Mouse (Mus musculus) kidney, embryonic 15.5 days (tissue): ENCODE measurements around the gene Parn. TPM values are rescaled to one million over a fixed set of nuclear protein-coding genes. Genes with fewer than 3 reads are reported as not detected.
"Not testable (repeated sequence)": the region's sequence is repeated elsewhere in the genome, so short reads cannot be mapped to it uniquely, and the experiment has no call there.

Experiments
- ATAC-seq: fragments of 200-750 bp; cut with Nextera tagmentation; replicated peaks from 2 replicates; pipeline ENCODE4 v1.8.0; 2017; ENCODE audit warnings: moderate TSS enrichment; ENCODE audit not compliant: low FRiP score
- H3K27ac ChIP-seq: fragments of 300-500 bp; sonication (generic); 2 replicates; pipeline ENCODE4 v1.5.1; 2015; ENCODE audit warnings: mild to moderate bottlenecking, inconsistent platforms
- H3K27me3 ChIP-seq: fragments of 300-500 bp; sonication (generic); 2 replicates; pipeline ENCODE4 v1.6.1; 2015; ENCODE audit warnings: inconsistent platforms
- H3K36me3 ChIP-seq: fragments of 300-500 bp; sonication (generic); 2 replicates; pipeline ENCODE4 v1.6.1; 2015; ENCODE audit warnings: inconsistent platforms
- H3K4me1 ChIP-seq: fragments of 300-500 bp; sonication (generic); 2 replicates; pipeline ENCODE4 v1.6.1; 2015; ENCODE audit warnings: inconsistent platforms
- H3K4me2 ChIP-seq: fragments of 300-500 bp; sonication (generic); 2 replicates; pipeline ENCODE4 v1.6.1; 2015; ENCODE audit warnings: moderate library complexity, mild to moderate bottlenecking, inconsistent platforms
- H3K4me3 ChIP-seq: fragments of 300-500 bp; sonication (generic); replicated peaks from 2 replicates; pipeline ENCODE4 v1.5.1; 2015; ENCODE audit warnings: mild to moderate bottlenecking, inconsistent platforms
- H3K9ac ChIP-seq: fragments of 300-500 bp; sonication (generic); 2 replicates; pipeline ENCODE4 v1.6.1; 2015; ENCODE audit warnings: mild to moderate bottlenecking, inconsistent platforms
- H3K9me3 ChIP-seq: fragments of 300-500 bp; sonication (generic); replicated peaks from 2 replicates; pipeline ENCODE4 v1.6.1; 2016; ENCODE audit warnings: inconsistent platforms
- WGBS: fragments of 180-500 bp; shearing (Covaris S2); methylation state at CpG from one replicate; pipeline ENCODE4 v1.1.7; 2015; ENCODE audit warnings: mixed read lengths; 5-methylcytosine and 5-hydroxymethylcytosine counted together
- polyA plus RNA-seq: library from polyadenylated mRNA; unstranded; fragments of >200 nt; fragmentation: Nextera tagmentation; extraction: Ambion mirVana; gene quantifications from 2 replicates; pipeline ENCODE4 v1.2.1, GENCODE M21; 2015

The Parn gene
- polyA plus RNA-seq, 1 experiment from 2014 or later: 46.4 TPM

GRCm38 (mm10) chr16:13670896-13671295, 2.9 kb upstream of the Parn start:
- H3K27ac ChIP-seq, H3K27me3 ChIP-seq, ATAC-seq, H3K9ac ChIP-seq, H3K36me3 ChIP-seq, H3K9me3 ChIP-seq: not testable (repeated sequence)
- 84% methylated on average over 5 of the region's 5 CpGs for WGBS
- Histone ChIP-seq H3K4me2 (peak overlapping the region; percentile 69), H3K4me1 (peaks cover 16% of the 10 kb centered on the region), H3K4me3 (peak overlapping the region; percentile 99)

- Histone ChIP-seq H3K27ac (no peak overlapping the region), H3K4me2 (no peak overlapping the region), H3K9ac (no peak overlapping the region), H3K4me3 (no peak overlapping the region), H3K27me3 (no peaks in the 10 kb centered on the region), H3K4me1 (peaks cover 16% of the 10 kb centered on the region), H3K36me3 (peaks cover 15% of the 10 kb centered on the region), H3K9me3 (no peaks in the 10 kb centered on the region)
- ATAC-seq: no peak
- 97% methylated on average over 1 of the region's 1 CpGs for WGBS
Observed at GRCm38 (mm10) chr16:13669282-13669681, 1.3 kb upstream of the Parn start.

DNA sequence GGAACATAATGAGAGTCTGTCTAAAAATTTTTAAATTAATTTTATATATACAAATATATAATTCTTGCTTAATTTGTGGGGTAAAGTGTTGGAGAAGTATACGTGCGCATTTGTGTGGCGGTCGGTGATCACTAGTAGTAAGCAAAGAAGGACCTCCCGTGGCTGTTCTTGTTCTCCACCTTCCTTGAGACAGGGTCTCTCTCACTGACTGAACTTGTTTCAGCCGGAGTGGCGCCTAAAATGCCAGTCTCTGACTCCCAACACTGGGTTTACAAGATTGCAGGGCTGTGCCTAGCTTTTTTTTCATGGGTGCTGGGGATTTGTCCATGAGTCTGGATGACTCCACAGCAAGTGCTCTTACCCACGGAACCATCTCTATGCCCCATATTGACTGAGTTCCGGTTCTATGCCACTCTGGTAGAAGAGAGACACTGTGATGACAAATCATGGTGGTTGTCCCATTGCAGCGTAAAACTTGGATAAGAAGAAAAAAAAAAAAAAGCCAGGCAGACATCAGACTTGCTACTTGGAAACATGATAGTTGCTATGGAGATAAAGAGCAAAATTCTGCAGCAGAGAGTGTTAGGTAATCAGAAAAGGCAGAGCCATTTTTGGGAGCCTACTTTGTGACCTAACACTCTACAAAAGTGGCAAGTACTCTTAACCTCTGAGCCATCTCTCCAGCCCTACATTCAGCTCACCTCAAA, 585 bp upstream of the Parn start:
- H3K9me3 ChIP-seq: no peaks in the 10 kb centered on the region
- peak overlapping the region; percentile 85; the same call in 1 of the 2 replicates for H3K27ac ChIP-seq
- 79% methylated on average over 10 of the region's 10 CpGs for WGBS
- H3K9ac ChIP-seq: peak overlapping the region; percentile 75; the same call in 1 of the 2 replicates
- H3K4me2 ChIP-seq: peak overlapping the region; percentile 77
- peaks cover 21% of the 10 kb centered on the region for H3K36me3 ChIP-seq
- H3K4me3 ChIP-seq: peak overlapping the region; percentile 80
- peaks cover 16% of the 10 kb centered on the region for H3K4me1 ChIP-seq
- ATAC-seq: no peak
- no peaks in the 10 kb centered on the region for H3K27me3 ChIP-seq

DNA sequence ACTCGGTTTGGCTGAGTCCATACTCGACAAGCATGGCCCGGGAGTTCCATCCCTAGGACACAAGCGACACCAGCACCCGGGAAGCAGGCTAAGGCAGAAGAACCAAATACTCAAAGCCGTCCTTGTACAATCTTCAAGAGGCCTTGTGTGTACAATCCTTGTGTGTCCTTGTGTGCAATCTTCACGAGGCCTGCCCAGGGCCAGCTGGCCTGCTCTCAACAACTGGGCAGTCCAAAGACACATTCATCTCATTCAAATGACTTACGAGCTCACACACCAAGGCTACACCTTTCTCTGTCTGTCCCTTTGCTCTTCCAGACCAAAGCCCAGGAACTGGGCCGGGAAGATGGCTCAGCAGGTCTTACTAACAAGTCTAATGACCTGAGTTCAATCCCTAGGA, 7.2 kb downstream of the Parn start:
- Histone ChIP-seq H3K4me3 (no peak overlapping the region), H3K27ac (no peak overlapping the region), H3K27me3 (no peaks in the 10 kb centered on the region), H3K4me2 (no peak overlapping the region), H3K36me3 (peaks cover 83% of the 10 kb centered on the region), H3K9ac (no peak overlapping the region), H3K9me3 (no peaks in the 10 kb centered on the region), H3K4me1 (no peaks in the 10 kb centered on the region)
- 95% methylated on average over 9 of the region's 9 CpGs for WGBS
- no peak for ATAC-seq

DNA sequence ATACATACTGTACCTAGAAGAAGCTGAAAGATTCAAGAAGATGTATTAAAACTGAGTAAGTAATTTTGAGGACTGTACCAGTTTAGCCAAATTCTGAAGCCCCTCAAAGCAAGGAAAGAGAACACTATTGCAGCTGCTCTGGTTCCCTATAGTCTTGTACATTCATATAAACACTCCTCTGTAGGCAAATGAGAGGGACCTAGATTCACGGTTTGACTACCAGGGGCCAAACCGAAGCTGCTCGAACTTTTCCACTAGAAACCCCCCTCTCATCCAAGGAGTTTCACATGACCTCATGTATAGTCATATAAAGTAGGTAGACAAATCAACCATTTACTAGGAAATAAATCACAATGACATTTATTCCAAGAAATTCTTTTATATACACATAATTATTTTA, 9.1 kb downstream of the Parn start:
- Histone ChIP-seq H3K27me3 (no peaks in the 10 kb centered on the region), H3K4me3 (no peak overlapping the region), H3K27ac (no peak overlapping the region), H3K4me1 (no peaks in the 10 kb centered on the region), H3K9me3 (no peaks in the 10 kb centered on the region), H3K4me2 (no peak overlapping the region), H3K36me3 (peaks cover 84% of the 10 kb centered on the region), H3K9ac (no peak overlapping the region)
- WGBS: 89% methylated on average over 3 of the region's 3 CpGs
- no peak for ATAC-seq

GRCm38 (mm10) chr16:13645930-13646329, 22.0 kb downstream of the Parn start:
- Histone ChIP-seq H3K36me3 (peaks cover 58% of the 10 kb centered on the region), H3K4me1 (no peaks in the 10 kb centered on the region), H3K4me2 (no peak overlapping the region), H3K27ac (no peak overlapping the region), H3K27me3 (no peaks in the 10 kb centered on the region), H3K9ac (no peak overlapping the region), H3K4me3 (no peak overlapping the region), H3K9me3 (no peaks in the 10 kb centered on the region)
- no peak for ATAC-seq
- WGBS: 88% methylated on average over 4 of the region's 4 CpGs

DNA sequence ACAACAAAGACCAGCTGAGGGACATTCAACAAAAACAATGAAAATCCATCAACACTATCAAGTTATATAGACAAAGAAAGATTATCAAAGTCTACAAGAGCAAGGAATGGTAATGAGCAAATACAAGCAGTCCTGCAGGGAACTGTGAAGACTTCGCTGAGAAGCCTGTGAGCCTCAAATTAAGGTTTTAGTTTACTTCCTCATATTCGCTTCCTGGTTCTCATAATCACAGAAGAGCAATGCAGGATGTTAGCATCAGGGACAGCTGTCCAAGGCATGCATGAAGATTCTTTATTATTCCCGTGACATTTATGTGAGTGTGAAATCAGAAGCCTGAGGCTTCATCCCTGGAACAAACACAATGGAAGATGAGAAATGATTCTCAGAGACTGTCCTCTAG, 23.5 kb downstream of the Parn start:
- WGBS: 86% methylated on average over 3 of the region's 3 CpGs
- no peak for ATAC-seq
- Histone ChIP-seq H3K9me3 (no peaks in the 10 kb centered on the region), H3K27me3 (no peaks in the 10 kb centered on the region), H3K4me2 (no peak overlapping the region), H3K4me1 (no peaks in the 10 kb centered on the region), H3K9ac (no peak overlapping the region), H3K27ac (no peak overlapping the region), H3K36me3 (peaks cover 48% of the 10 kb centered on the region), H3K4me3 (no peak overlapping the region)

DNA sequence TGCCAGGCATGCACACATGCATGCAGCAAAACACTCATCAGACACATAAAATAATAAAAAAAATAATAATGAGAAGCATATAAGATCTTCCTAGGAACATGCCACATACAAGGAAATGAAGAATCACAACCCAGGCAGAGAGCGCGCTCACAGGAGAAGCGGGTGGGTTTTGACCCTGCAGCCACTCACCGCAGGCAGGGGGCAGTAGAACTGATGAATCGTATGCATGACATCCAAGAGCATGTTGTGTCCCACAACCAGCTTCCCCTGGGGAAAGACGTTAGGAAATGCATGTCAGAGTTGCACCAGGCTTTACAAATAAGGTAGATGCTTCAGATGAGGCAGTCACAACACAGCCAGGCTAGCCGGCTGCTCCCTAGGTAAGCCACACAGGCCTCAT, 27.9 kb downstream of the Parn start:
- H3K36me3 ChIP-seq: peaks cover 57% of the 10 kb centered on the region
- H3K4me2 ChIP-seq: no peak overlapping the region
- WGBS: 78% methylated on average over 7 of the region's 7 CpGs
- no peaks in the 10 kb centered on the region for H3K4me1 ChIP-seq
- H3K27me3 ChIP-seq: no peaks in the 10 kb centered on the region
- H3K4me3 ChIP-seq: no peak overlapping the region
- no peak for ATAC-seq
- H3K27ac ChIP-seq: no peak overlapping the region
- H3K9ac ChIP-seq: no peak overlapping the region
- no peaks in the 10 kb centered on the region for H3K9me3 ChIP-seq

DNA sequence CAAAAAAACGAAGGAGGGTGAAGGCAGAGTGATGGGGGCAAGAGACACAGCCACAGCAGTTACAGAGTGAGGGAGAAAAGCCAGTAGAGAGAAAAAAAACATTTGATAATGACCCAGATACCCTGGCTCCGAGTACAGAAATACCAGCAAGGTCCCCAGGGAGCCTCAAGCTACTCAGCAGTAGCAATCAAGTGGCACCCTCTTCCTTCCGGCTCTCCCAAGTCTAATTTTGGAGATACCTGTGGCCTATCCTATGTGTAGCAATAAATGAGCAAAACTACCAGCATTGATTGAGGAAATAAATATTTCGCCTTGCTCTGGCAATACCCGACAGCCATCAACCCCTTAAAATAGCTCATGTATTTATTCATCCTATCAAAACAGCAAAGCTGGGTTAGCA, 28.5 kb downstream of the Parn start:
- ATAC-seq: no peak
- Histone ChIP-seq H3K4me2 (no peak overlapping the region), H3K27me3 (no peaks in the 10 kb centered on the region), H3K9me3 (no peaks in the 10 kb centered on the region), H3K4me1 (no peaks in the 10 kb centered on the region), H3K36me3 (peaks cover 60% of the 10 kb centered on the region), H3K9ac (no peak overlapping the region), H3K27ac (no peak overlapping the region), H3K4me3 (no peak overlapping the region)
- WGBS: 78% methylated on average over 5 of the region's 5 CpGs

- H3K9ac ChIP-seq, H3K27ac ChIP-seq, H3K9me3 ChIP-seq, H3K4me1 ChIP-seq, H3K27me3 ChIP-seq, H3K4me2 ChIP-seq, ATAC-seq, H3K4me3 ChIP-seq: not testable (repeated sequence)
- peaks cover 63% of the 10 kb centered on the region for H3K36me3 ChIP-seq
- 53% methylated on average over 2 of the region's 2 CpGs for WGBS
Observed at GRCm38 (mm10) chr16:13638198-13638597, 29.8 kb downstream of the Parn start.

DNA sequence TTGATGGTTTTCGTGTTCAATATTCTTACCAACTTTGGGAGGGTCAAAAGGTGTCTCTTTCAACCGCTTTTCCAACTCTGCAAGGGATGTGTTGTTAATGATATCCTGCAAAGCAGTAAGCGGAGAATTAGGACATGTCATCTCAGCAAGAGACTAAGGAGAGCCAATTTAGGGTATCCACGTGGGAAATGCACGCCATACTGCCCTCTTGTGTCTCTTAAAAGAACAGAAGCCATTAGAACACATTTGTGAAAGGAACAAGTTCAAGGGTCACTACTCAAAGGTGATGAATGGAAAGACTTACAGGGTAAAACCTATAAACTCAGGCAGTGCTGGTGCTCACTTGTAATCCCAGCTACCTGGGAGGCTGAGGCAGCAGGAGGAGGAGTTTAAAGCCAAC, 39.6 kb downstream of the Parn start:
- peaks cover 85% of the 10 kb centered on the region for H3K36me3 ChIP-seq
- H3K4me1 ChIP-seq: no peaks in the 10 kb centered on the region
- H3K4me3 ChIP-seq: no peak overlapping the region
- ATAC-seq: no peak
- H3K4me2 ChIP-seq: no peak overlapping the region
- no peaks in the 10 kb centered on the region for H3K9me3 ChIP-seq
- 55% methylated on average over 5 of the region's 5 CpGs for WGBS
- no peaks in the 10 kb centered on the region for H3K27me3 ChIP-seq
- no peak overlapping the region for H3K9ac ChIP-seq
- no peak overlapping the region for H3K27ac ChIP-seq

- Histone ChIP-seq H3K9ac (no peak overlapping the region), H3K4me3 (no peak overlapping the region), H3K27me3 (no peaks in the 10 kb centered on the region), H3K4me2 (no peak overlapping the region), H3K36me3 (peaks cover 65% of the 10 kb centered on the region), H3K27ac (no peak overlapping the region), H3K9me3 (no peaks in the 10 kb centered on the region), H3K4me1 (no peaks in the 10 kb centered on the region)
- WGBS: 92% methylated on average over 3 of the region's 3 CpGs
- ATAC-seq: no peak
Observed at GRCm38 (mm10) chr16:13621745-13622507, 46.0 kb downstream of the Parn start.
